Mouse (Mus musculus): ENCODE measurements around the gene Smco3.

GRCm38 (mm10) chr6:136852762-136853161 is 17.5 kb upstream of the Smco3 start:
- TF ChIP-seq CTCF (IDR thresholded peaks at IDR 0.05; ENCODE audit: low read depth, low read length) (no peak), POLR2A (IDR thresholded peaks at IDR 0.05; ENCODE audit: borderline replicate concordance, low read depth, low read length) (no peak)

Data from bone marrow macrophage, adult 2 months (primary cell).